In the genomic region with DNA sequence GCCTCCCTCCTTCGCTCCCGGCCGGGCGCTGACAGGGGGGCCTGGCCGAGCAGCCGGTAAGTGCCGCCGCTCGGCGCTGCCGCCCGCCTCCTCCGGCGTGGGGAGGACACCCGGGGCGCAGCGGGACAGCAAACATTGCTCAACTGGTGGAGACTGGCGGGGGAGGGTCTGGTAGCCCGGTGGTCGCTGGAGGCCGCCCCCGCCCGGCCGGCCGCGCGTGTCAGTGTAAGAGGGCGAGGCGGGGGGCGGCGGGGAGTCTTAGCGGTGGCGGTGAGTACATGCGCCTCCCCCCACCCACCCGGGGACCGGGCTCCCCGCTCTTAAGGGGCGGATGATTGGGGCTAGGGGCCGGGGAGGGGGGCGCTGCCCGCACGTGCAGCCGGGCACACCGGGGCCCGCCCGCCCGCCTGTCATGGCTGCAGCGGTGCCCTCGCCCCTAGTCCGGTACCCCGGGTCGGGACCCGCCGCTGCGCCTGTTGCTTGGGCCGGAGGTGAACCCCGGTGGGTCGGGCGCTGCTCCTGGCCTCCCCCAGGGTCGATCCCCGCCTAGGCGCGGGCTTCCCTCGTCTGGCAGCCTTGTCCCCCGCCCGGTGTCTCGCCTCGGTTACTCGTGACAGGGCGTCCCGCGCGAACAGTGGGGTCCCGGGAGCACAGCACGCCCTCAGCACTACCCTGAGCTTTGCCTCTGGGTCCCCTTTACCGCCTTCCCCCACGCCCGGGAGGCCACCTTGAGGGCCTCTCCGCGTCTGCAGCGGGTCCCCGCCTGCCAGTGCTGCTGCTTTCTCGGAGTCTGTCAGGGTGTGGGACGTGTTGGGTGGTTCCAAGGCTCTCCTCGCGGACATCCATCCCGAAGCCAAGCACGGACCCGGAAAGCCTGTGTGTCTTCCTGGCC, we compare ENCODE assay signal across 8 mouse cellular contexts.
DNase-seq lines count a peak whose midpoint lies in the region; ATAC-seq lines count a peak whose summit lies in the region.

No protein-coding gene starts in this region.

- H3K27me3 ChIP-seq in hindbrain, embryonic 11.5 days (ENCODE audit: control insufficient read depth, insufficient read depth, low read length): no peaks in the 10 kb centered on the region

- peak overlapping the region; percentile 86 for H3K4me3 ChIP-seq in hindbrain, embryonic 11.5 days (ENCODE audit: low read depth, low read length)

- H3K9me3 ChIP-seq in hindbrain, embryonic 11.5 days (ENCODE audit: control insufficient read depth, low read length): no peaks in the 10 kb centered on the region

- H3K4me1 ChIP-seq in hindbrain, embryonic 11.5 days (replicated peaks; ENCODE audit: control insufficient read depth, insufficient read depth, low read length): 0 out of 2 replicates have a peak, but pooled peaks cover 3% of the 10 kb centered on the region

- ATAC-seq in hindbrain, embryonic 11.5 days (ENCODE audit: low FRiP score): peak; percentile 18

- H3K9ac ChIP-seq in hindbrain, embryonic 11.5 days (ENCODE audit: low read depth, low read length): peak overlapping the region; percentile 66

- no peaks in the 10 kb centered on the region for H3K36me3 ChIP-seq in hindbrain, embryonic 11.5 days (ENCODE audit: control insufficient read depth, insufficient read depth, low read length)

- H3K4me2 ChIP-seq in hindbrain, embryonic 11.5 days (replicated peaks; ENCODE audit: low read depth, low read length): peak overlapping the region; percentile 90

- peak; percentile 59 for DNase-seq in NIH3T3 (ENCODE audit: low read depth)
- DNase-seq in cerebellum, postnatal 10 days: peak; percentile 78 to 79
- DNase-seq in frontal cortex, postnatal 10 days (ENCODE audit: low spot score in 2 of 2): peak; percentile 43 to 63
- DNase-seq in hindbrain, embryonic 11.5 days (ENCODE audit: low spot score): peak; percentile 63
- peak; percentile 15 for DNase-seq in left cerebral cortex, adult 11 months (ENCODE audit: low spot score)
- DNase-seq in lung, postnatal 36 days: peak; percentile 76
- DNase-seq in retina, postnatal 1 day: peak; percentile 61
- peak; percentile 80 for DNase-seq in thymus, postnatal 4 days

- under 1% methylated on average over 72 of the region's 89 CpGs for WGBS in hindbrain, embryonic 11.5 days

- peak overlapping the region; percentile 80 for H3K27ac ChIP-seq in hindbrain, embryonic 11.5 days (ENCODE audit: low read depth, low read length)

Comparison
In these comparisons a context has a peak if more than half of its experiments do, and no peak if none do; other contexts are left out.
1. Peak in every context shown above with its lines: DNase-seq, ATAC-seq, H3K4me3 ChIP-seq and H3K27ac ChIP-seq.
2. DNase-seq: peak in every context shown above with its lines; median percentile 80 in thymus, postnatal 4 days; 78 in cerebellum, postnatal 10 days; 76 in lung, postnatal 36 days; 63 in hindbrain, embryonic 11.5 days; 61 in retina, postnatal 1 day; 59 in NIH3T3; 53 in frontal cortex, postnatal 10 days; 15 in left cerebral cortex, adult 11 months.